Mouse (Mus musculus): ENCODE results near the gene Dennd2a.

The Dennd2a gene

DNA sequence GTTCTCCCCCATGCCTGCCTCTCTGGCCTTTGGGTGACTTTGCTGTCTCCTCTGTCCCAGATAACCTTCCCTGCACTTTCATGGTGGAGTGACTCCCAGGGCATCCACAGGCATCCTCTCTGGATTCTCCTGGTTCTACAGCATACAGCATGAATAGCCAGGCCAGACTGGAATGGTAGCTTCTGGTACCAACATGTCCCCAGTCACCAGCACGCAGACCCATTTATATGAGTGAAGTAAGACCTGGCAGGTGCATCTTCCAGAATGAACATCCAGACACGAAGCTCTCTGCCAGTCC lies 2.1 kb downstream of the Dennd2a start:
- no peak for DNase-seq

DNA sequence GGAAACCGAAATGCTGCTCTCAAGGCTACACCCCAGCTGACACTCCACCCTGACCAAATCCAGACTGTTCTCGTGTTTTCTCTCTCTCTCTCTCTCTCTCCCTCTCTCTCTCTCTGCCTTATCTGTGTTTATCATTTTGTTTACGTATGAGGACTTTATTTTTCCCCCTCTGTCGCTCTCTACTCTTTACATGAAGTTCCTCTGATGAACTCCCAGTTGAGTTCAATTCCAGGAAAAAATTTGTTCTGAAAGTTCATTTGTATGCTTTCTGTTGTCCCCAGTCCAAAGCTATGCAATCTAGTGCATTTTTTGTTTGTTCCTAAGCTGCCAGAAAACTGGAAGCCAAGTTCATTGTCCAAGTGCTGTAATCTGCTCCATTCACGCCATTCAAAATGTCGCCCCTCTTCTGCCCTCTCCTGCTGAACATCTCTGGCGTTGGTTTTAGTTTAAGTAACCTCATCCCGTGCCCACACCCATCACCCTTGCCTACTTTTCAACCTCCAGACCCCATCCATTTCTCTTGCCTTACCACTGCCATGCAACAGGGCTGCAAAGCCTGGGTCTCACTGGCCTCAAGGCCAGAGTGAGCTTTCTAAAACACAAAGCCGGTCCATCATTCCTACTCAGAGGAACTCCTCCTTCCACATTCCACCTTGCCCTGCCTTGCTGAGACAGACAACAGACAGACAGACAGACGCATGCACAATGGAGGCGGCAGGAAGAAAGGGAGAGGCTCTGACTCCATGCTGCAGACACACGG lies 2.6 kb downstream of the Dennd2a start:
- DNase-seq, result no peak

DNA sequence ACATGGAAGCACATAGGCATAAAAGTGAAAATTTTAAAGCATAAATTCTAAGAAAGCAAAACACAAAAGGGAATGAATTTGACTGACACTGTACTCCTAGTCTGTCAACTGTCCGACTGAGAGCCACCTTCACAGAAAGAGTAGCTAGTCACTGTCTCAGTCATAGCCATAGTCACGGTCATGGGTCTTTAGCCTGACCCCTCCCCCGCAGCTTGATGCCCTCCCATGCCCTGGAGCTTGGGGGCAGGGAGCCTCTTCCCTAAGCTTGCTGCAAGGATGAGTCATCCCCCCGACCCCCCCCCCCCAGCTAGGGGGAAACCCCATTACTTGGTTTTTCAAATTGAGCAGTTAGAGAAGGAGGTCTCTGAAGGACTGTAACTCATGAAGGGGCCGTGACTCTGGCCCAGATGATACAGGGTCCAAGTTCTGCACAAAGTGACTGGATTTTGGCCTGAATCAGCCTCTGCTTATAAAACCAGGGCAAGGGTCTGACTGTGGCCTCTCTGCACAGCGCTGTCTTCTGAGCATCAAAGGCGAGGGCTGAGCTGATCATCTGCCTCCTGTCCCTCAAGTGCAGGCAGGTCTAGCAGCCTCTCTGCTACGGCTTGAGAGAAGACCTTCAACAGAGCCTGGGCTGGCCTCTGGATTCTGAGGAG lies 5.6 kb downstream of the Dennd2a start:
- DNase-seq, result no peak

DNA sequence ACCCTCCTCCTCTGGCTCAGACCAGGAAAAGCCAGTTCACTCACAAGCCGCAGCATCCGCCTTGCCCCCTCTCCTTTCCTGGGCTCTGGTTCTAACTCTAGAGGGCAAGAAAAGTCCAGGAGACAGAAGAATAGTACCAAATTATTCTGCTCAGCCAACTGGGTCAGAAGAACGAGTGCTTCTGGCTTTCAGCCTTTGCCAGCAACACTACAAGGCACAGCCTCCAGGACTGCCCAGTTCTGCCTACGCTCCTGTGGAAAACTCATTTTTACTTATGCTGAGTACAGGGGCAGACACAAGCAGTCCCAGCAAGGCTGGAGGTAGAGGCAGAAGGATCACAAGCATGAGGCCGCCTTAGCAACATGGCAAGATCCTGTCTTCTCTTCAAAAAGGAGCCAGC lies 9.6 kb downstream of the Dennd2a start:
- no peak for DNase-seq

DNA sequence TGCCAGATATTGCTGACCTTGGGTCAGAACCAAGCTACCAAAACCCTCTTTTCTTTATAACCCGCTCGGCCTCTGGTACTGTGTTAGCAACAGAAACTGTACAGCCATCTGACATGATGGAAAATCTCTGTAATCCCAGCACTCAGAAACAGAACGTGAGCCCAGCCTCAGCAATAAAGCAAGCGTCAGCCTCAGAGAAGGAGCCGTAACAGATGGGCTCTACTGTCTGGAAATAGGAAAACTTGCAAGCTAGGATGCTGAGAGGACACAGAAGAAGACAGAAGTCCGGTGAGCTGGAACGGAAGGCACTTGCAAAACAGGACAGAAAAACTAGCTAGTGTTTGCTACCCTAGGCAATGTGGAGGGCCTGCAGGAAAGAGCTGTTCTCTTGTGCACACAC lies 12.2 kb downstream of the Dennd2a start:
- no peak for DNase-seq

DNA sequence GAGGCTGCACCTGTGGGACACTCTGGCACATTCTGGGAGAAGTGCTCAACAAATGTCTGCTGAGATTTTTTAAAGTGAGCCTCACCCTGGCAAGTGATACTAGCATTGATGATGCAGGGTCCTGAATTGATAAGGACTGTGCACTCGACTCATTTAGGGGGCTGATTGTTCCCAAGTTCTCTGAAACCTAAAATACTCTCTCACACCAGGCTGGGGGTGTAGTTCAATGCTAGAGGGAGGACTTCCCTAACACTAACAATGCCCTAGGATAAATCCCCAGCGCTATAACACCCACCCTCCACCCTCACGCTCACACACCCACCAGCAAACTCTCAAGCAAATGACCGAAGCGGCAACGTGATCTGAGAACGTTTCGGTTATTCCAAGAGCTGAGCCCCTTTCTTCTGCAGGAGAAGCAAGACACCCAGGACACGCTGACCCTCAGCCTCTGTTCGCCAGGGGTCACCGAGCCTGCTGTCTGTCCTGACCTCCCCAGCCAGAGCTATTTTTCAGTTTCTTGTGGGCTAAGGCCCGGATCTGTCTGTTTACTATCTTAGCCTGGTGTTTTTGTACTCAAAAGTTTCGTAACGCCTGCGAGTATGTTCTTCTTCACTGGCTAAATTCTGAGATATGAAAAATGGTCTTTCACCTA lies 13.8 kb downstream of the Dennd2a start:
- DNase-seq, result no peak

DNA sequence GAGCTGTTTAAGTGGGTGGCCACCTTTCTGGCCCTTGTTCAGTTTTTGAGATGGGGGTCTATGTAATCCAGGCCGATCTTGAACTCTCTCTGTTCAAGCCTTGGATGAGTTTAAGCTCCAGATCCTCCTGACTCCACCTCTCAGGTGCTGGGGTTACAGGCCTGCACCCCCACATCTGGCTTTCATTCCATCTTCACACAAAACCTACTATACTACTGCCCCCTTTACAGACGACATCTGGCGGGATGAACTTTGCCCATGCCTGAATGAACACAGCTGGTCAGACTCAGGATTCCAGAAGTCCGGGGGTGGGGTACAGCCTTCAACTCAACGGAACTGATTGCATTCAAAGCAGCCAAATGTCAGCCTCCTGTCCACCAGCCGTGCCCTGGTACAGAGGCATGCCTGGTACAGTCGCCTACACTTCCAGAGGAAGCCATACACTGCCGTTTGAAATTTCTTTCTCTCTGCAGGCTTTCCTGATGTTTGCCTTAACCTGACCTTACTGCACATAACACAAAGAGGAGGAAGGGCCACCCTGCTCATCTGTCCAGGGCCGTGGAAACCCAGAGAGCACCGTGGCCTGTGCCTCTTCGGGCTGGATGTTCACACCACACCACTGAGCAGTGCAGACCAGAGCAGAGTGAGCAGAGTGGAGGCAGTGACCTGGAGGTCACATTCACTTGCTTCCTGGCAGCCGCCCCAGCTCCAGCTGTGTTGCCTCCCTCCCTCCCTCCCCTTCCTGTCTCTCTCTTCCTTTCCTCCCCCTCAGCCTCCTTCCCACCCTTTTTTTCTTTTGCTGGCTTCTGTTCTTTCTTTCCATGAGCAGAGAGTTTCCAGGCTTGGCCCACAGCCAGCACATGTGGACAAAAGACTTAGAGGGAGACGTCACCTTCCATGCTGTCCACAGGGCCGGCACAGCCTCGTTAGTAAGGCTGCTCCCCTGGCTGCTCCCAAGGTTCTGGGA lies 14.8 kb downstream of the Dennd2a start:
- peak in 1 of 2 experiments; percentile 42 for DNase-seq

DNA sequence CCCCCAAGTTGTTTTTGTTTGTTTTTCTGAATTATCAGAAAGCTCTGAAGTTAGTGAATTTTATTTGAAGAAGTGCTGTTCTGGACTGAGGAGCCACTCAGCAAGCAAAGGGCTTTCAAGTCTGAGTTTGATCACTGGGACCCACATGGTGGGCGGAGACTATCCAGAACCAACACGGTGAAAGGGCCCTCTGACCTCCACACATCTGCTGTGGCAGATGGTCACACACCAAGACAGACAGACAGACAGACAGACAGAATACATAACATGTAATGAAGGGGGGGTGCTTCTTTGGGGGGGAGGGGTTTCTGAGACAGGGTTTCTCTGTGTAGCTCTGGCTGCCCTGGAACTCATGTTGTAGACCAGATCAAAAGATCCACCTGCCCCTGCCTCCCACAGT lies 17.1 kb downstream of the Dennd2a start:
- DNase-seq, result no peak

DNA sequence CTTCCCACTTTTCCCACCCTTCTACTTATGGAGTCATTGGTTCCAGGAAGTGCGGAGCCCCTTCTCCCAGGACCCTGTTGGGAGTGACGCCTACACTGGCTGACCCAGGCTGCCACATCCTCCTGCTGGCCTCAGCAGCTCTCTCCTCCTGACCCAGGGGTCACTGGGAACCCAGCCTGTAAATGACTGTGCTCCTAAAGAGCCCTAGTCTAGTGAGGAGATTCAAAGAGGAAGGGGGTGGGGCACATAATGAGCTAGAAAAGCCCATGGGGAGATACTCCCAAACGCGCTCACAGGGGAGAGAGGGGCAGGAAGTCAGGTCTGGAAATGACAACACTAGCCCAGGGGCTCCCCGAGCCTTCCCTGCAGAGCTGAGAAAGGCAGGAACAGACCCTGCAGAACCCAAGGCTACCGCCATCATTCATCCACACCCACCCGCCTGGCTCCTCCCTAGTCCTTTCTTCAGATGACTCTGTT lies 17.9 kb downstream of the Dennd2a start:
- DNase-seq, result no peak

DNA sequence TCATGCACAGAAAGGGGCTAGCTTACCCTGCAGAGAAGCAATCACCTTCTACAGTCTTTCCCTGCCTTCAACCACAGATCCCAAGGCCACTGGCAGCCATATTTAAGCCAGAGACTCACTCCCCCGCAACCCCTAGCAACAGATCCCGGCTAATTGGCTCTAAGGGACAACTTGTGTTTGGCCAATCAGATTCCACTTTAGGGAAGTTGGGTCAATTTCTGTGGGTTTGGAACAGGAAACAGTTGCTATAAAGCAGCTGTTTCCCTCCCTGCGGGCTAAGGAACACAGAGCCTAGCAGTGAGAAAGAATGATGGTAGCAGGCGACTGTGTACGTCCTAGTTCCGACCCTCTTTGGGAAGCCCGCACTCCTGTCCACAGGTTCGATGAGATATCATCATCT lies 19.4 kb downstream of the Dennd2a start:
- DNase-seq, result no peak

DNA sequence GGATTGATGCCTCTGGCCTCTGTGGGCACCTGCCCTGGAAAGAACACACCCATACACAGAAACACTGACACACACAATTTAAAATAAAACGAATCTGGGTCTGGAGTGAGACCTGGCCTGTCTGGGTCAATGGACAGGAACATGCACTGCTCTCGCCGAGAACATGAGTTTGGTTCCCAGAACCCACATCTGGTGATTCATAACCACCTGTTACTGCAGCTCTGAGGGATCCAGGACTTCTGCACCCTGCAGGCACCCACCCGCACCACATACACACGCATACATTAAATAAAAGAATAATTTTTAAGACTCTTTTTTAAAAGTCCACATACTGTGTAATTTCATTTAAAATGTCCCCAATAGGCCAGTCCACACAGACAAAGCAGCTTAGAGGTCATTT lies 20.4 kb downstream of the Dennd2a start:
- DNase-seq, result no peak

DNA sequence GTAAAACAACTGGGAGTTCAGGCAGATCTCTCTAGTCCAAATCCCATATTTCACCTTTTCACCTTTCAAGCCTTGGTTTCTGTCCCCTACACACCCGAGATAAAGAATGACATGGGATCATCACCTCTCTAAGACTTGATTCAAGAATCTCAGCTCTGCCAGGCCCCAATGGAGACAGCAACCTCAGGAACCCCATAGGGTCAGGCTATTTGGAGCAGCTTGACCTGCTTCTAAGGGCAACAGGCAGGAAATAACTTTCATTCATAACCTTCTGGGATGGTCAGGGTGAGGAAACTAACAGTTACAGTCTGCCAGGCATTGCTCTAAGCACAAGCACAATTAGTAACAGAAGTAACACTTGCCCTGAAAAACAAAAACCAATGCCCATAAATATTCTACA lies 21.0 kb downstream of the Dennd2a start:
- DNase-seq, result no peak

DNA sequence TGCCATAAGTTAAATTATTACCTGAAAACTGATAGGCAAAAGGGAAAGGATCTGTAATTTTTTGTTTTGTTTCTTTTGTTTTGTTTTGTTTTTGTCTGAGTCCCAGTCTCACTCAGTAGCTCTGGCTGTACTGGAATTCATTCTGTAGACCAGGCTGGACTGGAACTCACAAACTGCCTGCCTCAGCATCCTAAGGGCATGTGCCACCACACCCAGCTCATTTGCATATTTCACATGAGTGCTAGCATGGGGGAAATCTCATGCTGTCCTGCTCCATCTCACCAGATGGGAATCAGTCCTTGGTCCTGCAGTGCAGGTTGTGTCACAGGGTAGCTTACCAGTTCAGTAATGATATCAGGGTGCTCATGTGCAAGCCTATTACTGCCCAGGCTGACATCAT lies 22.7 kb downstream of the Dennd2a start:
- DNase-seq, result no peak

DNA sequence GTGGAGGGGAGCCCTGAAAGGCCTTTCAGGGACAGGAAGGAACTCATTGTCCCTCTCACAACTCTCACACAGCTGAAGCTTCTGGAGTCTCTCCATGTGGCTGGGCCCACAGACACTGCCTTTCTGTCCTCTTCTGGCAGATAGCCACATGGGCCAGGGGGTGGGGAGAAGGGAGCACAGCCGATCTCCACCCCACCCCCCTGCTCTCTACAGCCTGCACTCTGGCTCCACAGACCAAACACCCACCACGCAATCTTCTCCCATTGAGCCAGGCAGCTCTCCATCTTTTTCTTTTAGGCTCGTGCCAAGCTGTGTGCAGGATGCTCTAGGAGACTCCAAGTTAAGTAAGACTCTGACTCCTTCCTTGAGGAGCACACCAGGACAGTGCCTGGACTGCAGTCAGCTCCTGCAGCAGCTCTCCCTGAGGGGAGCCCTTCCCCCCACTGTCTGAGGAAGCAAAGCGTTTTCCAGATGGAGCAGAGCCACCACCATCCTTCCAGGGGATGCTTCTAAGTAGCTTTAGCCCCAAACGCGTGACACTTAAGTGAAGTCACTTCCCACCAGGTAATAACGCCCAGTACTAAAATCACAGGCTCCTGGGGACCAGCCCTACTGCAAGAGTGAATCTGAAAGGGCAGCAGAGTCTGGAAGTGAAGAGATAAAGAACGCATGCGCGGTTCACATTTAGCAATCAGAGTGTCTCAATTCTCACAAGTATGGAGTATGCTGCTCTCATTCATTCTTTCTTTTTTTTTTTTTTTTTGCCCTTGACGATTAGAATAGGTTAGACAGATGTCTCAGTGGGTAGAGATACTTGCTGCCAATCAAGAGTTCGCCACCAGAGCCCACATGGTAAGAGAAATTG lies 28.8 kb downstream of the Dennd2a start:
- peak; percentile 59 to 74 for DNase-seq

DNA sequence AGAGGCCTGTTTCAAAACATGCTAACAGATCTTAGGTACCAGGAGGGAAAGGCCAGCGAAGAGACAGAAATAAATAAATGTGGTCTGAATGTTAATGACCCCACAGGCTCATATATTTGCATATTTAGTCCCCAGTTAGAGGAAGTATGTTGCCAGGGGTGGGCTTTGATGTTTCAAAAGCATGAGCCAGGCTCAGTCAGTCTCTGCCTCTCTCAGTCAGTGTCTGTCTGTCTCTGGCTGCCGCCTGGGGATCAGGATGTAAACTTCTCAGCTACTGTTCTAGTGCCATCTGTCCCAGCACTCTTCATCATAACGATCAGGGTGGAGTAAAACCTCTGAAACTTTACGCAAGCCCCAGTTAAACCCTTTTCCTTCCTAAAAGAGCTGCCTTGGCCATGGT lies 29.9 kb downstream of the Dennd2a start:
- peak in 1 of 2 experiments; percentile 22 for DNase-seq

DNA sequence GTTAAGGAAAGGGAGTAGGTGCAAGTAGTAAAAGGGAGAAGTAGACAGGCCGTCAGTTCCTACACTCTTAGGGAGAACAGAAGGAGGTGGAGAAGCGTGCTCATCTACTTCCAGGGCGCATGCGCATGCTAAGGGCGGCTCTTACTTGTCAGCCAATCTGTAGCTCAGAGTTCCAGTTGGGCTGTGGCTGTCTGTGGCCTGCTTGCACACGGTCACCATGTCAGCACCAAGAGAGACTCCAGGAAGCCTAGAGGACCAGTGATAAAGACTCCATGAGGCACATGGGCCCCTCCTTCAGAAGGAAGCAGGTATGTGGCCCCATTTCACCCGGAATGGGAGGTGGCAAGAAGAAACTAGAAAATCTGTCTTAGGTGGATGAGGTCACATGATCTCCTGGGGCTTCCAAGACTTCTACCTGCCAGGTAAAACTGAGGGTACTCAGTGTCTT lies 30.3 kb downstream of the Dennd2a start:
- DNase-seq, result peak; percentile 25 to 41

DNA sequence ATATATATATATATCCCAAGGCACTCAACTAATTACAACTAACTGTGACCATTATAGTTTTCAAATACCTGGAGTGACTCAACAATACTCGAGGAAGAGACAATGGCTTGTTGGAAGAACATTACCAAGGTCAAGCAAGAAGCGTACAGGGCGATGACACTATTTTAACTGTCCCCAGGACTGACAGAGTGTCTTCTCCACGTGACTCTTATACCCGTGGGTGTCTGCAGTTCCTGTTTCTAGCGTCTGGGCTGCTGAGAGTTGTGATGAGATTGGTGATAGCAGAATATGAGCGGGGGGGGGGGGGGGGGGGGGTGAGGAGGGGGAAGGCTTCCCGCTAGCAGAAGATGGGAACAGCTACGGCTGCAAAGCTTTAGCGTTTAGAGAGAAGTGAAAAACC lies 30.9 kb downstream of the Dennd2a start:
- DNase-seq, result no peak

DNA sequence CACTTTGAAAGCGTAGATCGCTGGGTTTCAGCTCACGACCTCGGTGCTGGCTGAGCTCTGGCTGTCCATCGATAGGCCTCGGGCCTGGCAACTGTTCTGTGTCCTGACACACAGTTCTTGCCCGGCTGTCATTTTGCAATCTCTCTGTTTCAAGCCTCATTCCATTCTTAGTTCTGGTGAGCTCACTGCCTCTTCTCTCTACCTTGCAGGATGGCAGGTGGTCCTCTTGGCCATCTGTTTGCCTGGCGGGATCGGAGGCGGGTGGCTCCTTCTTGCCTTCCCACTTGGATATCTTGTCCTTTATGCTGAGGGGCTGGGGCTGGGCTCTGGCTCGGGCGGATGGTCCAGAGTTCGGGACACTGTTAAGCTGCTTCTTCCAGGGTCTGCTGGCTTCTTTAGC lies 34.5 kb downstream of the Dennd2a start:
- DNase-seq, result peak; percentile 87 to 90

DNA sequence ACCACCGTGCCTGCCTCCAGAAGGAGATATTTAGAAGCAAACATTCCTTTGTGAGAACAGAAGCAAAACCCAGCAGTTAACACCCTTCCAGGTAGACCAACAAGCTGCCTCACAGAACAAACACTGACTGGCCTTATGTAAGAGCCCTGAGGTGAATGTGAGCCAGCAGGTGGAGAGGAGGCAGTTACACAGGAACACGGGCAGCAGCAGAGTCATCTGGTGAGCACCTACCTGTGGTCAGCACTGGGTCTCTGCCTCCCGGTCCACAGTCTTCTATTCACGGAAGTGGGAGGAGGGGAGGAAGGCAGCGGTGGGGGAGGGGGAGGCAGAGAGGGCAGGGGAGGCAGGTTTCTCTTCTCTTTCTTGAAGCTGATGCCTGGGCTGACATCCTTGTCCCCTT lies 35.2 kb downstream of the Dennd2a start:
- DNase-seq, result peak; percentile 69 to 72

DNA sequence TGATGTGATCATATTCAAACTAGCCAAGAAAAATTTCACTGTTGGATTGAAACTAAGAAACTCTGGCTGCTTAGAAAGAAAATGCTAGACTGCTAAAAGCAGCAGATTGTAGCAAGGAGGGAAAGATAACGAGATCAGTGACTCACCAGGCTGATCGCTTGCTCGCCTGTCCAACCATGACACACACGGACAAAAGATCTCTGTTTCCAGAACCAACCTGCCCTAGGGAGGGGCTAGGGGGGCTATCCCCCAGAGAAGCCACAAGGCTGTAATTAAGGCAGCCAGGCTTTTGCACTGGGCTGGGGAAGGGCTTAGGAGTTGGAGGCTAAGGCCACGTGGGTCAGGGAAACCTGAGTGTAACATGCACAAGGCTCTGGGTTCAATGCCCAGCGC lies 41.9 kb downstream of the Dennd2a start:
- DNase-seq, result peak; percentile 21 to 31

DNA sequence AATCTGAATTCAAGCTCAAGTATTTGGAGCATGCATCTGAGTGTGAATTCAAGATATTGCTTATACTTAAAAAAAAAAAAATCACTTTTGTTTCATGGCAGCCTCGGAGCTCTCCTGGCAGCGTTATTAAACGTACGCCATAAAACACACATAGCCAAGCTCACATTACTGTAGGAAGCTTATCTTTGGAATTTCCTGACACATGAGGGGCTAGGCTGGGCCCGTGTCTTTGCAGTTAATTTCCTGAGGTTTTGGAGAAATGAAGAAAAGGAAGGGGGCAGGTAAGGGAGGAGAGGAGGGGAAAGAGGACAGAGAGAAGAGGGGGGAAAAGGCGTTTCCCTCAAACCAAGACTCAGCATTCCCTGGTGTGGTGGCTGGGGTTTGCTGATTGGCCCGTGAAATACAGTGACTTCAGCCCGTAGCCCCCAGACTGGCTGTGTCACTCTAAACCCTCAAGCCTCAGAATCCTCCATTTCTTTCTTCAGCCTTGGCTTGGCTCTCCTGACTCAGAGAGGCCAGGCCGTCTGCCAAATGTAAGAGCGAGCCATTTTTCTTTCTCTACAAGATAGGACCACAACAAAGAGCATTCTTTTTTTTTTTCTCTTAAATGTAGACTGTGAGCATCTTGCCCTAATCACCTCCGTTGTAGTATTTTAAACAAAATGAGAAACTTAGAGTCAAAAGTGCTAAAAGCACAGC lies 42.5 kb downstream of the Dennd2a start:
- DNase-seq, result peak; percentile 35 to 66

Measured in cerebellum, postnatal 25 days (tissue).